Mouse (Mus musculus): ENCODE measurements at regions not wholly inside any gene's neighbourhood (a gene's known extent, or its start where the extent isn't known, plus 50 kb on each side); places are given as distances from the start of the nearest gene placed in this dataset.

DNA sequence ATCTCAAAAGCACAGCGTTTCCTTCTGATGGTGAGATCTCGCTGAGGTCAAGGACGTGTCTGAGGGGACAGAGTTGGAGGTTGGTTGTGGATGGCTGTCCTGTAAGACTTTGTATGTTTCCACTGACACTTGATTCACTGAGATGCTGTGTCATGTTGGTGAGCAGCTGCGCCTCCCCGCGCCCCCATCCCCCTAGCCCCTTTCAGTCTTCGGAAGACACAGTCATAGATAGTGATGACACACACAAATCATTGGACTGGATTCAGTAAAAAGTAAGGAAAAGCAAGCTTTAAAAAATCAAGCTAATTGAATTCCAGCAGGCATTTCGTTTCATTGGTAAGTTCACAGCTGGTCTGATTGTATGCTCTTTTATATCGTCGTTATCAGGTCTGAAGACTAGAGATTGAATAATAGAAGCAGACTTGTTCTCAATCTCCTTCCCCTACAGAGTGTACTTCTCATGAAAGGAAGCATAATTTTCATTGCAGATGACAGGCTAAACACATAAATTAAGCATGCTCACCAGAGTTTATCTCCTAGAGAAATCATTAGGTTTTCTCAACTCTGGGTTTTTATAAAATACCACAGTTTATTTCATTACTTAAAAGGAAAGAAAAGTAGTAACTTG is 472.9 kb downstream of the Fgf9 start:
- Histone ChIP-seq H3K27ac (replicated peaks; ENCODE audit: low read depth, low read length) (no peak overlapping the region), H3K27me3 (ENCODE audit: control insufficient read depth, insufficient read depth, low read length) (no peaks in the 10 kb centered on the region), H3K4me1 (ENCODE audit: control insufficient read depth, insufficient read depth, low read length) (no peaks in the 10 kb centered on the region), H3K9ac (replicated peaks; ENCODE audit: low read length) (no peak overlapping the region), H3K4me2 (ENCODE audit: low read depth, low read length) (no peak overlapping the region), H3K36me3 (replicated peaks; ENCODE audit: control insufficient read depth, insufficient read depth, low read depth, low read length) (no peaks in the 10 kb centered on the region), H3K9me3 (replicated peaks; ENCODE audit: control insufficient read depth, low read length) (no peaks in the 10 kb centered on the region), H3K4me3 (ENCODE audit: low read depth, low read length) (no peak overlapping the region)
- 93% methylated on average over 10 of the region's 10 CpGs for WGBS
- DNase-seq (ENCODE audit: low spot score): no peak
- ATAC-seq (replicated peaks; ENCODE audit: insufficient number of reproducible peaks, low FRiP score, low TSS enrichment, low read depth): no peak

DNA sequence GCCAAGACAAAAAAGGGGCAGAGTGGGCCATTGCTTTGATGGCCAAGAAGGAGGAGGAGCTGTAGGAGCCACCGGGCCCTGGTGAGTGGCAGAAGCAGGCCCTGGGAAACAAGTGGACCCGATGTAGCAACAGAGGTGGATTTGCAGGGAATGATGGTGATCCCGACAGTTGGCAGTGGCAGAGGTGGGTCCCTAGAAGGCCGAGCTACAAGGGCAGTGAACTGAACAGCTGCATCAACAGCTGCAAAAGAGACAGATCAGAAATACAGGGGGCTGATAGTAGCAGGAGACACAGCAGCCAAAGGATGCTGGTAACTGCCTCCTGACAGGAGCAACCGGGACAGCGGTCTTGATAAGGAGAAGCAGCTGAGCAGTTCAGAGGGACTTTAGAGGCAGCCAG is 467.8 kb downstream of the Fgf9 start:
- Histone ChIP-seq H3K4me3 (ENCODE audit: low read depth, low read length) (no peak overlapping the region), H3K36me3 (replicated peaks; ENCODE audit: control insufficient read depth, insufficient read depth, low read depth, low read length) (no peaks in the 10 kb centered on the region), H3K27ac (replicated peaks; ENCODE audit: low read depth, low read length) (no peak overlapping the region), H3K27me3 (ENCODE audit: control insufficient read depth, insufficient read depth, low read length) (no peaks in the 10 kb centered on the region), H3K9ac (replicated peaks; ENCODE audit: low read length) (no peak overlapping the region), H3K4me1 (ENCODE audit: control insufficient read depth, insufficient read depth, low read length) (no peaks in the 10 kb centered on the region), H3K9me3 (replicated peaks; ENCODE audit: control insufficient read depth, low read length) (no peaks in the 10 kb centered on the region), H3K4me2 (ENCODE audit: low read depth, low read length) (no peak overlapping the region)
- DNase-seq (ENCODE audit: low spot score) (no peak), ATAC-seq (replicated peaks; ENCODE audit: insufficient number of reproducible peaks, low FRiP score, low TSS enrichment, low read depth) (no peak)
- 75% methylated on average over 6 of the region's 6 CpGs for WGBS

DNA sequence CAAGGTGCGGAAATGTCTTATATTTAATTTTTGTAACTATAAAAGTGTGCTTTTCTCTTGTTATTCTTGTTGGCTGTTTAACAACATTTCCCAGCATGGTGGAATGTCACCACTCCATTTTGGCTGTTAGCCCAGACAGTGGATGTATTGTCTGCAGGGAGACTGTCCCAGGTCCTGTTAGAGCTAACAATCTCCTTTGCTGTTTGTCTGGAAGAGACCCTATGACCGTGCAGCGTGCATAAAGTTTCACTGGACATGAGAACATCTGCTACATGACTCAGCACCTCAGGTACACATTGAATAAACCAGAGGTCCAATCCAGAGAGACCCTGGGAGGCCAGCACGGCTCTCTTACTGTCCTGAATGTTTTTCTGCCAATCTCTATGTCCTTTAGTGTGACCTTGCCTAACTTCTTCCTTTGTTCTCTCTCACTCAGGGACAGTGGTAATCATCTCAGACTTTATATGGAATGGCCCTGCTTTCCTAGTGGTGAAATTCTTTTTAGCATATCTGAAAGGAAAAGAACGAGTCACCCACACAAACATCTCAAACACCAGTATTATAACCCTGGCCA is 450.7 kb downstream of the Fgf9 start:
- 43% methylated on average over 5 of the region's 5 CpGs for WGBS
- no peak overlapping the region for H3K4me2 ChIP-seq (ENCODE audit: low read depth, low read length)

DNA sequence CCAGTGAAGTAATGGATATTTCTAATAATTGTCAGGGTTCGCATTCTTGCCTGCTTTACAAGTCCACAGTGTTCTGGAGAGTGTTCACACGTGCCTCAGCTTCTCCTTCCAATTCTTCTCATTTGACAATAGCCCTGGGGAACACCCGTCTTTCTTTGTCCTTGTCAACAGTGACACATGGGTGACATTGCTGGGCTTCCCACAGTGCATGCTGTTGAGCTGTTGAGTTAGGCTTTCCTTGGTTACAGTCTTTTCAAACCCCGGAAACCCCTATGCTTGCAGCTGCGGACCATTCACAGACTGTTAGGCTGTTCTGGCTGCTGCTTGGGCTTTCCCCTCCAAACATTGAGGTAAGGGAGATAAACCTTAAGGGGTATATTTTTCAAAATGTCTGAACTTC is 450.0 kb downstream of the Fgf9 start:
- Histone ChIP-seq H3K9ac (replicated peaks; ENCODE audit: low read length) (no peak overlapping the region), H3K9me3 (replicated peaks; ENCODE audit: control insufficient read depth, low read length) (no peaks in the 10 kb centered on the region), H3K4me2 (ENCODE audit: low read depth, low read length) (no peak overlapping the region), H3K4me1 (ENCODE audit: control insufficient read depth, insufficient read depth, low read length) (no peaks in the 10 kb centered on the region), H3K27ac (replicated peaks; ENCODE audit: low read depth, low read length) (no peak overlapping the region), H3K36me3 (replicated peaks; ENCODE audit: control insufficient read depth, insufficient read depth, low read depth, low read length) (no peaks in the 10 kb centered on the region), H3K27me3 (ENCODE audit: control insufficient read depth, insufficient read depth, low read length) (no peaks in the 10 kb centered on the region), H3K4me3 (ENCODE audit: low read depth, low read length) (no peak overlapping the region)
- 73% methylated on average over 5 of the region's 5 CpGs for WGBS
- ATAC-seq (replicated peaks; ENCODE audit: insufficient number of reproducible peaks, low FRiP score, low TSS enrichment, low read depth): no peak
- no peak for DNase-seq (ENCODE audit: low spot score)

More for the DNA sequence above, 450.7 kb downstream of the Fgf9 start:
- DNase-seq (ENCODE audit: low spot score) (no peak), ATAC-seq (replicated peaks; ENCODE audit: insufficient number of reproducible peaks, low FRiP score, low TSS enrichment, low read depth) (no peak)
- Histone ChIP-seq H3K4me3 (ENCODE audit: low read depth, low read length) (no peak overlapping the region), H3K27me3 (ENCODE audit: control insufficient read depth, insufficient read depth, low read length) (no peaks in the 10 kb centered on the region), H3K9ac (replicated peaks; ENCODE audit: low read length) (no peak overlapping the region), H3K27ac (replicated peaks; ENCODE audit: low read depth, low read length) (no peak overlapping the region), H3K36me3 (replicated peaks; ENCODE audit: control insufficient read depth, insufficient read depth, low read depth, low read length) (no peaks in the 10 kb centered on the region), H3K4me1 (ENCODE audit: control insufficient read depth, insufficient read depth, low read length) (no peaks in the 10 kb centered on the region), H3K9me3 (replicated peaks; ENCODE audit: control insufficient read depth, low read length) (no peaks in the 10 kb centered on the region)

GRCm38 (mm10) chr14:58519086-58519485 is 448.7 kb downstream of the Fgf9 start:
- no peak for DNase-seq (ENCODE audit: low spot score)
- no peaks in the 10 kb centered on the region for H3K27me3 ChIP-seq (ENCODE audit: control insufficient read depth, insufficient read depth, low read length)
- H3K4me2 ChIP-seq (ENCODE audit: low read depth, low read length): no peak overlapping the region
- H3K27ac ChIP-seq (replicated peaks; ENCODE audit: low read depth, low read length): no peak overlapping the region
- ATAC-seq (replicated peaks; ENCODE audit: insufficient number of reproducible peaks, low FRiP score, low TSS enrichment, low read depth): no peak
- H3K9ac ChIP-seq (replicated peaks; ENCODE audit: low read length): no peak overlapping the region
- 76% methylated on average over 1 of the region's 1 CpGs for WGBS
- H3K9me3 ChIP-seq (replicated peaks; ENCODE audit: control insufficient read depth, low read length): no peaks in the 10 kb centered on the region
- no peaks in the 10 kb centered on the region for H3K36me3 ChIP-seq (replicated peaks; ENCODE audit: control insufficient read depth, insufficient read depth, low read depth, low read length)
- H3K4me1 ChIP-seq (ENCODE audit: control insufficient read depth, insufficient read depth, low read length): no peaks in the 10 kb centered on the region
- no peak overlapping the region for H3K4me3 ChIP-seq (ENCODE audit: low read depth, low read length)

DNA sequence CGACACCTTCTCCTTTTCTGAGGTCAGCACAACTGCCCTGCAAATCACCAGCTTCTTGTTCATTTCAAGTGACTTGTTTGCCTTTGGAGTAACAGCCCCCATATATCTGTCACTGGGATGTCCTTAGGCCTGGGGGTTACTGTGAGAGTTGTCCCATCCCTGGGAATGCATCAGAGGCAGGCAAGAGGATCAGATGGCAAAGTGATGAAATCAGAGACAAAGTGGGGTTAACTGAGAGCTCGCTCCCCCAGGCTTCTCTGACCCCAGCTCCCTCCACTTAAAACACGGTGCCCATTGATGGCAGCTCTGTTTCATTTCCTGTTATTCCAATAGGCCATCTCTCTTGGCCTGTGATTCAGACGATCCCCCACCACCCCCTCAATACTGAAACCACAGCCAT is 446.2 kb downstream of the Fgf9 start:
- Histone ChIP-seq H3K9me3 (replicated peaks; ENCODE audit: control insufficient read depth, low read length) (no peaks in the 10 kb centered on the region), H3K27ac (replicated peaks; ENCODE audit: low read depth, low read length) (no peak overlapping the region), H3K4me3 (ENCODE audit: low read depth, low read length) (no peak overlapping the region), H3K4me2 (ENCODE audit: low read depth, low read length) (no peak overlapping the region), H3K27me3 (ENCODE audit: control insufficient read depth, insufficient read depth, low read length) (no peaks in the 10 kb centered on the region), H3K4me1 (ENCODE audit: control insufficient read depth, insufficient read depth, low read length) (no peaks in the 10 kb centered on the region), H3K36me3 (replicated peaks; ENCODE audit: control insufficient read depth, insufficient read depth, low read depth, low read length) (no peaks in the 10 kb centered on the region), H3K9ac (replicated peaks; ENCODE audit: low read length) (no peak overlapping the region)
- ATAC-seq (replicated peaks; ENCODE audit: insufficient number of reproducible peaks, low FRiP score, low TSS enrichment, low read depth) (no peak), DNase-seq (ENCODE audit: low spot score) (no peak)
- 20% methylated on average over 4 of the region's 4 CpGs for WGBS

DNA sequence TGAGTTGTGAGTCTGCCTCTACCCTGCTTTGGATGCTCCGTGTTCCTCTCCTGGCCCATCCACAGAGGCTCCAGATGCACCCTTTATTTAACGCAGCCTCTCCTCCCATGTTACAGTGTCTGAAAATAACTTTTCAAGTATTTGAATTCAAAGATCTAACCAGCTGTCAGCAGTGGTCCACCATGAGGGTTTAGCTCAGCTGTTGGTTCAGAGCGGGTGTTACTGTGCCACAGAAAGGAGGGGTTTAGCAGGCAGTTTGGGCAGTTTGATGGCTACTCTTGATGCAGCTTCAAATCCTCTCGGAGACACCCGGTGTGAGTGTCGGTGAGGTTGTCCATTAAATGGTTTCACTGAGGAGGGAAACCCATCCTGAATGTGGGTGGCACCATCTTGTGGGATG is 441.8 kb downstream of the Fgf9 start:
- WGBS: 94% methylated on average over 6 of the region's 6 CpGs
- Histone ChIP-seq H3K4me1 (ENCODE audit: control insufficient read depth, insufficient read depth, low read length) (no peaks in the 10 kb centered on the region), H3K9ac (replicated peaks; ENCODE audit: low read length) (no peak overlapping the region), H3K4me3 (ENCODE audit: low read depth, low read length) (no peak overlapping the region), H3K9me3 (replicated peaks; ENCODE audit: control insufficient read depth, low read length) (no peaks in the 10 kb centered on the region), H3K27ac (replicated peaks; ENCODE audit: low read depth, low read length) (no peak overlapping the region), H3K4me2 (ENCODE audit: low read depth, low read length) (no peak overlapping the region), H3K36me3 (replicated peaks; ENCODE audit: control insufficient read depth, insufficient read depth, low read depth, low read length) (no peaks in the 10 kb centered on the region), H3K27me3 (ENCODE audit: control insufficient read depth, insufficient read depth, low read length) (no peaks in the 10 kb centered on the region)
- ATAC-seq (replicated peaks; ENCODE audit: insufficient number of reproducible peaks, low FRiP score, low TSS enrichment, low read depth): no peak
- DNase-seq (ENCODE audit: low spot score): no peak

- H3K27me3 ChIP-seq (ENCODE audit: control insufficient read depth, insufficient read depth, low read length): no peaks in the 10 kb centered on the region
- no peaks in the 10 kb centered on the region for H3K9me3 ChIP-seq (replicated peaks; ENCODE audit: control insufficient read depth, low read length)
- no peak overlapping the region for H3K27ac ChIP-seq (replicated peaks; ENCODE audit: low read depth, low read length)
- no peaks in the 10 kb centered on the region for H3K36me3 ChIP-seq (replicated peaks; ENCODE audit: control insufficient read depth, insufficient read depth, low read depth, low read length)
- no peak overlapping the region for H3K4me2 ChIP-seq (ENCODE audit: low read depth, low read length)
- no peak for DNase-seq (ENCODE audit: low spot score)
- no peaks in the 10 kb centered on the region for H3K4me1 ChIP-seq (ENCODE audit: control insufficient read depth, insufficient read depth, low read length)
- 70% methylated on average over 4 of the region's 4 CpGs for WGBS
- no peak overlapping the region for H3K4me3 ChIP-seq (ENCODE audit: low read depth, low read length)
- no peak for ATAC-seq (replicated peaks; ENCODE audit: insufficient number of reproducible peaks, low FRiP score, low TSS enrichment, low read depth)
- no peak overlapping the region for H3K9ac ChIP-seq (replicated peaks; ENCODE audit: low read length)
These were observed 441.2 kb downstream of the Fgf9 start for GRCm38 (mm10) chr14:58511571-58511985.
